Mouse (Mus musculus) monocyte, adult 2 months (primary cell): ENCODE measurements around the gene Tle6.

Experiments used
- DNase-seq, 2 experiments: peaks; one replicate each; pipeline ENCODE4 v3.0.0; 2022; ENCODE audit warnings: low spot score in 2 of 2, low read depth in 1 of 2

Tle6 gene

GRCm38 (mm10) chr10:81592631-81593030 is 8.2 kb downstream of the Tle6 start:
- DNase-seq, result no peak

GRCm38 (mm10) chr10:81591846-81592245 is 9.0 kb downstream of the Tle6 start:
- no peak for DNase-seq

DNA sequence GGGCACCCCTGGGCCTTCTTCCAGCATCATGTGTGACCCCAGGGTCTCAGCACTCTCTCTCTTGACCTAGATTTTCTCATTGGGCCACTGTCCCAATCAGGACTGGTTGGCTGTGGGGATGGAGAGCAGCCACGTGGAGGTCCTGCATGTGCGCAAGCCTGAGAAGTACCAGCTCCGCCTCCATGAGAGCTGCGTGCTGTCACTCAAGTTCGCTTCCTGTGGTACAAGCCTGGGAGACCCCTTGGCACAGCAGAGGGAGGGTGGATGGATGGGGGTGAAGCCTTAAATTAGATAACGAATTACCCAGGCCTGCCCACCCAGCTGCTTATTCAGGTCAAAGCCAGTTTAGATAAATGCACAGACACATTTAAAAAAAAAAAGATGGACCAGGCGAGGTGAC is 12.1 kb downstream of the Tle6 start:
- DNase-seq, result no peak

- DNase-seq, result no peak
These were observed 17.5 kb downstream of the Tle6 start for GRCm38 (mm10) chr10:81583347-81583746.

- DNase-seq, result no peak
These were observed 20.3 kb downstream of the Tle6 start for GRCm38 (mm10) chr10:81580441-81581070.

- no peak for DNase-seq
These were observed 20.9 kb downstream of the Tle6 start for GRCm38 (mm10) chr10:81579967-81580366.

GRCm38 (mm10) chr10:81575695-81576094 is 25.2 kb downstream of the Tle6 start:
- no peak for DNase-seq

- DNase-seq, result no peak
These were observed 25.7 kb downstream of the Tle6 start for GRCm38 (mm10) chr10:81575208-81575631.

DNA sequence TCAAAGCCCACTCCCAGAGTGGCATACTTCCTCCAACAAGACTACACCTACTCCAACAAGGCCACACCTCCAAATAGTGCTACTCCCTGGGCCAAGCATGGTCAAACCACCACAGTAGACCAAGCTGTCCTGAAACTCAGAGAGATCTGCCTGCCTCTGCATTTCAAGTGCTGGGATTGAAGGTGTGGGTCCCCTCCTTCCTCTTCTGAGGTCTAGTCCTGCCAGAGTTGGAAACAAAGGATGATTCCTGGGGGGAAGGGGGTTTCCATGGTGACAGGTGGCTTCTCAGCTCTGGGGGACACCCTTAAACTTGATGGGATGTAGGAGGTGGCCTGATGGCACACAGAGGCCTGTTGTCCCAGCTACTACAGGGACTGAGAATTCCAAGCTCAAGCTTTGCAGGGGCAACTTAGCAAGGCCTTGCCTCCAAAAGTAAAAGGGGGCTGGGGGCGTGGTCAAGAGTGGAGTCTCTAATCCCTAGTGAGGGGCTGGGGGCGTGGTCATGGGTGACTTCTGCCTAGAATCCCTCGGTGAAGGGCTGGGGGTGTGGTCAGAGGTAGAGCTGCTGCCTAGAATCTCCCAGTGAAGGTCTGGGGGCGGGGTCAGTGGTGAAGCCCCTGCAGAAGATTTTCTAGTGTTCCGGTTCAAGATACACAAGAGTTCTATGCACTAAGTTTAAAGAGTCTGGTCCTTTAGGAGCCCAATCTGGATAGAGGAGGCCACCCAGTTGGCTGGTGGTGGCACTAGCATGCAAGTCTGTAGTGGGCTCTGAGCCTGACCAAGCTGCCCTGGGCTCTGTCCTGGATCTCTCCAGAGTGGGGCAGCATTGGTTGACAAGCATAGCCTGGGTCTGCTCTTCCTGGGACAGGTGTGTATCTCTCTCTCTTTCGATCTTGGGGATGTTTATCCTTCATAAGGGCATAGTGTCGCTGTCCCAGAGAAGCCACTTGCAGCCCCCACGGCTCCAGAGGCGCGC is 26.5 kb downstream of the Tle6 start, which contains the start of gene Tle2:
Tle2 (plus strand) TSS at position 481 of the 976 bp plus-strand sequence.
- no peak for DNase-seq

DNA sequence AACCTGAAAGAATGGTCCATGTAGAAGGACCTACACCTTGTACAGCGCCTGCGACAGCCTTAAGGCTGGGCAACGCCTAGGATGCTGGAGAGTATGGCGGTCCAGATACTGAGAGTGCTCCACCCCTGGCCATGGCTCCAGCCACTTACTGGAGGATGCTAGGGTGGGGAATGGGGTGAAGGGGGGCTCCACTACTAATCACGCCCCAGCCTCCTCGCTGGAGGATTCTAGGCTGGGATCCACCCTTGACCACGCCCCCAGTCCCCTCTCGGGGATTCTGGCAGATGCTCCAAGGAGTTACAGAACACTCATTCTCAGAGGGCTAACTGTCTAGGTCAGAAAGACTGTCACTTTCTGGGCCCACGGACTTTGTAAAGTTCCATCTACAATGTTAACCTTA is 27.9 kb downstream of the Tle6 start:
- DNase-seq, result no peak

- DNase-seq, result no peak
These were observed 28.7 kb downstream of the Tle6 start for GRCm38 (mm10) chr10:81572133-81572671.

GRCm38 (mm10) chr10:81571501-81571876 is 29.4 kb downstream of the Tle6 start:
- DNase-seq, result peak; percentile 74 to 80

GRCm38 (mm10) chr10:81570831-81571500 is 29.9 kb downstream of the Tle6 start:
- peak; percentile 33 to 66 for DNase-seq

DNA sequence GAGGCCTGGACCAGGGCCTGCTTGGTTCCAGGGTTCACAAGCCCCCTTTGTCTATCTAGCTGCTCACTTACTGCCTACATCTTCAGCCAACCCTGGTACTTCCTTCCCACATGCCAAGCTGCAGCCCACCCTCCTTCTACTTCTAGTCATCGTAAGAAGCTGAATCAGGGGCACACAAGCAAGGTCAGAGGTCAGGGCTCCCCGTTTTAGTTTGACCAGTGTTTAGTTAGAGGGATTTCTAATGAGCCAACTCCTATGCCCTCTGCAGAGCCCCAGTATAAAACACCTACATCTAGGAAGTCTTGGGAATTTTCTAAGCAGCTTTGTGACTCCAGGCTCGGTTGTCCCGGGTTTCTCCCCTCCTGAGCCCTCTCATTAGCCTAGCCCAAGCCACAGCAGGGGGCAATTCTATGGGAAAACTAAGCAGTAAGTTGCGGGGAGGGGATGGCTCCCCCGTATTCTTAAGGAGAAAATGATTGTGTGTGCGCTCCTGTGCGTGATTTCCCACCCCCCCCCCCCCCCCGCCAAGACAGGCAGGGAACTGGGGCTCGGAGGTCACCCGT is 30.6 kb downstream of the Tle6 start:
- no peak for DNase-seq

GRCm38 (mm10) chr10:81569507-81570237 is 31.2 kb downstream of the Tle6 start:
- DNase-seq, result no peak

- DNase-seq, result no peak
These were observed 32.3 kb downstream of the Tle6 start for GRCm38 (mm10) chr10:81568381-81569191.

DNA sequence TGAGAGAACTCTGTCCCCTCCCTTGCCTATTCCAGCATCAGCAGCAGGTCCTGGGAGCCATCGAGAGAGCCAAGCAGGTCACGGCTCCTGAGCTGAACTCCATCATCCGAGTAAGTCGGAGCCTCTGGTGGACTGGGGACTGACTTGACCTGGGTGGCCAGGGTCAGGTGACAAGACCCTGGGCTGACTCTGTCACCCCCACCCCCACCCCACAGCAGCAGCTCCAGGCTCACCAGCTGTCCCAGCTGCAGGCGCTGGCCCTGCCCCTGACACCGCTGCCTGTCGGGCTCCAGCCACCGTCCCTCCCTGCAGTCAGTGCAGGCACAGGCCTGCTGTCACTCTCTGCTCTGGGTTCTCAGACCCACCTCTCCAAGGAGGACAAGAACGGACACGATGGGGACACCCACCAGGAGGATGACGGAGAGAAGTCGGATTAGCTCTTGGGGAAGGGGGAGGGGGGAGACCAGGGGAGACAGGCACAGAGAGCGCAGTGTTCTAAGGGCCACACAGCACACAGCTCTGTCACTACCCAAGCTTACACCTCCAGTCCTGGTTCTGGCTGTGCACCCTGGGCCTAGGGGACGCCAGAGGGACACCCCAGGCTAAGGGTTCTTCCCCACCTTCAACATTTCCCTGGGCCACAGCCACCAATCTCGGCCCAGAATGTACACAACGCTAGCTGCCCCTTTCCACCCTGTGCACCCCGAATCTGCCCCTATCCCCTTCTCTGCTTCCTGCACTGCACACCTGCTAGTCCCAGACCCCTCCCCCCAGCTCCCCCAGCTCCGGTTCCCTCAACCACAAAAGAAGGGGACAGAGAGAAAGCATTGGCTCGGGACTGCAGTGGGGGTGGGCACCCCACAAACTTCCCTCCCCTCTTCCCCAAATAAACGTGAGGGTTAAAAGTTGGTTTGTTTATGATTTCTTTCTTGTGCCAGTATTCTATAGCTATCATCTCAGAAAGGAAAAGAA is 35.3 kb downstream of the Tle6 start:
- no peak for DNase-seq

DNA sequence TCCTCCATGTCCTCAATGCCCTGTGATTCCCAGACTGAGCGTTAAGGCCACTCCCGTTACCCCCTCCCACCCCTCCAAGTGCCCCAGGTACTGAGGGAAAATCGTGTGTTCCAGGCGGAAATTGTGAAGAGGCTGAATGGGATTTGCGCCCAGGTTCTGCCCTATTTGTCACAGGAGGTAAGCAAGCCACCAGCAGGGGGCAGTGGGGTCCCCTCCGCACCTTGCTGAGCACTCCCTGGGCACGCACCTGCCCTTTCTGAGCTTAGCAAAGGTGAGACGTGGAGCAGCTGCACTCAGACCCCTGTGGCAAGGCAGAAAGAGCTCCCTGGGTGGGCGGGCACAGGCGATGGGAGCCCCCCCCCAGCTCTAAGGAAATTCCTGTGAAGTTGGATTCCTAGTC is 36.1 kb downstream of the Tle6 start:
- DNase-seq, result no peak
